Mouse (Mus musculus) megakaryocyte-erythroid progenitor cell, adult 5-6 weeks (primary cell): ENCODE measurements around the gene Gnptab. TPM values are rescaled to one million over a fixed set of nuclear protein-coding genes. Genes with fewer than 3 reads are reported as not detected.

Experiments
- ATAC-seq: replicated peaks from 2 replicates; pipeline ENCODE4 v1.8.0; 2016; ENCODE audit warnings: mild to moderate bottlenecking, inconsistent platforms; ENCODE audit not compliant: severe bottlenecking, poor library complexity, low FRiP score, low TSS enrichment
- total RNA-seq, 2 experiments: library from RNA; stranded (forward) in 1 of 2; stranded (reverse) in 1 of 2; fragments of 200-1000, 215-1000 nt in 1 of 2; fragments of >200 nt in 1 of 2; fragmentation: Nextera tagmentation in 1 of 2; gene quantifications; 2 replicates each; pipeline ENCODE4 v1.2.3; 2014 to 2017

The Gnptab gene
- total RNA-seq, 2 experiments from 2014 or later: 37.1 to 45.2 TPM

DNA sequence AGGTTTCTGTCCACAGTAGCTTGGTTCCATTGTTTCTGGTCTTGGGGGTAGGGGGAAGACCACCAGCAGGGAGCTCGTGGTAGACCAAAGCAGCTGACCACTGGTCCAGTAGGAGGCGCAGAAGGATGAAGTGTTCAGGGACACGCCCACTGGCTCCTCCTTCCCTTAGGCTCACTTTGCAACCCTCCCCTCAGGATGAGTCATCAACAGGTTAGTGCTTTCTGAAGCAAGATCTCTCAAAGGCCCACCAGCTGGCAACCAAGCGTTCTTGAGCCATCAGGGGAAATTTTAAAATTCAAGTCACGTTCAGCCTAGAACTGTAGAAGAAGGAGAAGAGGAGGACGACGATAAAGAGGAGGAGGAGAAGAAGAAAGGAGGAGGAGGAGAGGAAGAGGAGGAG is 112.7 kb downstream of the Gnptab start:
- ATAC-seq: no peak

GRCm38 (mm10) chr10:88492658-88493057 is 113.7 kb downstream of the Gnptab start:
- ATAC-seq: no peak

GRCm38 (mm10) chr10:88494959-88495587 is 116.1 kb downstream of the Gnptab start:
- ATAC-seq: no peak

Other genes starting within 250 kb of the Gnptab start
- 12.6 and 22.4 TPM in 2 replicates for gene Parpbp, start 232.2 kb upstream of the Gnptab start, total RNA-seq (2014; fragmentation: Nextera tagmentation)
- 15.8 and 28.6 TPM in 2 replicates for gene Parpbp, start 232.2 kb upstream of the Gnptab start, total RNA-seq (2017)
- 39.6 and 50.6 TPM in 2 replicates for gene Nup37, start 232.1 kb upstream of the Gnptab start, total RNA-seq (2014; fragmentation: Nextera tagmentation)
- gene Nup37, start 232.1 kb upstream of the Gnptab start, total RNA-seq (2017): 67.1 and 72.9 TPM in 2 replicates
- gene Washc3, start 178.0 kb upstream of the Gnptab start, total RNA-seq (2014; fragmentation: Nextera tagmentation): 35.0 and 69.9 TPM in 2 replicates
- gene Washc3, start 178.0 kb upstream of the Gnptab start, total RNA-seq (2017): 21.4 and 33.3 TPM in 2 replicates
- not detected in 2 replicates for gene Dram1, start 52 bp upstream of the Gnptab start, total RNA-seq (2014; fragmentation: Nextera tagmentation)
- 0.76 and 0.80 TPM in 2 replicates for gene Dram1, start 52 bp upstream of the Gnptab start, total RNA-seq (2017)
- 1.4 TPM in 1 of 2 replicates, not detected in the other for gene Sycp3, start 80.4 kb downstream of the Gnptab start, total RNA-seq (2014; fragmentation: Nextera tagmentation)
- not detected in 2 replicates for gene Sycp3, start 80.4 kb downstream of the Gnptab start, total RNA-seq (2017)
- gene Chpt1, start 124.9 kb downstream of the Gnptab start, total RNA-seq (2014; fragmentation: Nextera tagmentation): 6.9 and 7.5 TPM in 2 replicates
- gene Chpt1, start 124.9 kb downstream of the Gnptab start, total RNA-seq (2017): 2.9 and 7.7 TPM in 2 replicates
- gene Mybpc1, start 226.0 kb downstream of the Gnptab start, total RNA-seq (2014; fragmentation: Nextera tagmentation): not detected in 2 replicates
- not detected in 2 replicates for gene Mybpc1, start 226.0 kb downstream of the Gnptab start, total RNA-seq (2017)